Mouse (Mus musculus): ENCODE measurements around the gene Plekhh2.
"Not testable (repeated sequence)": the region's sequence is repeated elsewhere in the genome, so short reads cannot be mapped to it uniquely, and the experiment has no call there.

Gene Plekhh2

DNA sequence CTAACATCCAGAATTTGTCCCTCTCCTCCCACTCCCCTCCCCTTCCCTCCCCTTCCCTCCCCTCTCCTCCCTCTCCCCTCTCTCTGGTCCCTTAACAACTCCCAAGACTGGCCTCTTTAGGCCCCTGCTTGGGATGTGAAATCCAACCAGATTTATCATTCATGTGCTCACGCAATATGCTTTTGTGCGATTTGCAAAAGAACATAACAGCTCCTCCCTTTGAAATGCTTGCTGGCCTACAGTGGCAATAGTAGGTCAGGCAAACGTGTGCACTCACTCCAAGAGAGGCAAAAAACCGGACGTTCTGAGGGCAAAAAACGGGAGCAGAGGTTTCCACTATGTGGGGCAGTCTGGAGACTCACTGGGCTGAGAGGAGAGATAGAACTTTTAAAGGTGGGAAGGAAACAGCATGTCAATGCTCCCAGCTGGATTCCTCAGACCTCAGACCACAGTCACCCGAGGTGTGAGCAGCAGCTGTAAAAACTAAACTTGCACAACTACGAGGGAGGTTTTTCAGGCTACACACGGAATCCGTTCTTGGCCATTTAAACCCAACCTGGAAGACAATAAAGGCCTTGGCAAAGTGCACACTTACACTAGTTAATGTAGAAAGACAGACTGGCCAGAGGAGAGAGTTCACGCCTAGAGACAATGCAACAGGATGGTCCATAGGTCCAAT is 595 bp upstream of the Plekhh2 start:
- in situ Hi-C loops (cut with MboI, MseI) = no loop called here

DNA sequence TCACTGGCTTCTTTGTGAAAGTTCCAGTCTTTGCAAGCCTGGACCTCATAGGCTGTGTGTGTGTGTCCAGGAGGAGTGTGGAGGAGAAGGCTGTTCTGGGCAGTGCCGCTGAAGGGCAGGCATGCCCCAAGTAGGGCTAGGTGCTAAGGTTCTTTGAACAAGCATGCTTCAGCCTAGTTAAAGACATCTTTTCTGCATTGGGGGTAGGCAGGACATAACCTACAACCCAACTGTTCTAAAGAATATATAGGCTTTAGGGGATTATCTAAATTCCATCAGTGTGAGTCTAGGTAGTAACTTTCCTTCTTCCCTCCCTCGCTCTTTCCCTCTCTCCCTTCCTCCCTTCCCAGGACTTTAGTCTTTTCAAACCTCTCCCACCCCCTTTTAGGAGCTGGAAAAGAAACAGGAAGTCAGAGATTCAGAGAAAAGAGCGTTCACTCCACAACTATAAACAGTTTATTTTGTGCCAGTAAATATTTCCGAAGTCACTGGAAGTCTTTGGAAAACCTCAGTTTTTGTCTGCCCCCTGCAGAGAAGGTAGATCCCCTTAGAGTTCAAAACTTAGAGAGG is 906 bp downstream of the Plekhh2 start:
- in situ Hi-C loops (cut with MboI, MseI) = no loop called here

DNA sequence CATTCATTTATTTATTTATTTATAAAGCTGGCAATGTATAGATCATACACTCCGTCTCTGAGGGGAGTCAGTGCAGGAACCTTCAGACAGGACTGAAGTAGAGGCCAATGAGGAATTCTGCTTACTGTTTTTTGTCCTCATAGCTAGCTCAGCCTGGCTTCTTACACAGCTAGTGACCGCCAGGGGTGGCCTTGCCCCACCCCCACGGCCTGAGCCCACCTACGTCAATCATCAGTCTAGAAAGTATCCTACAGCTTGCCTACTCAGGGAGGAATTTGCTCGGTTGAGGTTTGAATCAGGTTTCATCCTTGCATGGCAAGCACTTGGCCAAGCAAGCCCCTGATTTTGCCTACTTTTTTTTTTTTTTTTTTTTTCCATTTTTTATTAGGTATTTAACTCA is 4.2 kb downstream of the Plekhh2 start:
- in situ Hi-C loops (cut with MboI, MseI) = no loop called here

DNA sequence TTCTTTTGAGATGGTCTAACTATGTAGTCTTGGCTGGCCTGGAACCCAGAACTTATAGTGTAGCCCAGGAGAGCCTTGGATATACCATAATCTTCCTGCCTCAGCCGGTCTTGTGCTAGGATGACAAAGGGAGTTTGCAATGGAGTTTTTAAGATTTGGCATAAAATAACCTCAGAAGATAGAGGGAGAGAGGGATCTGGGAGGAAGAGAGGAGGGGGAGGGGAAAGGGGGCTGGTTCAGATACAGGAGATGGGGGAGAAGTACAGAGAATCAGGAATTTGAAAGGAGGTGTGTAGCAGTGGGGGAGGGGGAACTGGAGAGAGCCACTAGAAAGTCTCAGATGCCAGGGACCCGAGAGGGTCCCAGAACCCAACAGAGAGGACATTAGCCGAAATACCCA is 7.7 kb downstream of the Plekhh2 start:
- in situ Hi-C loops (cut with MboI, MseI) = no loop called here

DNA sequence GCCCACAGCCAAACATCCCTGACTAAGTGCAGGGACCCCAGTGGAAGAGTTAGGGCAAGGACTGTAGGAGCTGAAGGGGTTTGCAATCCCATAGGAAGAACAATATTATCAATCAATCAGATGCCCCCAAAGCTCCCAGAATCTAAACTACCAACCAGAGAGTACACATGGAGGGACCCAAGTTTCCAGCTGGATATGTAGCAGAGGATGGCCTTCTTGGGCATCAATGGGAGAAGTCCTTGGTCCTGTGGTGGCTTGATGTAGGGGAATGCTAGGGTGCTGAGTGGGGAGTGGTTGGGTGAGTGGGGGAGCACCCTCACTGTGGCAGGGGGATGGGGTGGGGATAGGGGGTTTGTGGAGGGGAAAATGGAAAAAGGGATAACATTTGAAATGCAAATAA is 8.4 kb downstream of the Plekhh2 start:
- in situ Hi-C loops (cut with MboI, MseI) = no loop called here

DNA sequence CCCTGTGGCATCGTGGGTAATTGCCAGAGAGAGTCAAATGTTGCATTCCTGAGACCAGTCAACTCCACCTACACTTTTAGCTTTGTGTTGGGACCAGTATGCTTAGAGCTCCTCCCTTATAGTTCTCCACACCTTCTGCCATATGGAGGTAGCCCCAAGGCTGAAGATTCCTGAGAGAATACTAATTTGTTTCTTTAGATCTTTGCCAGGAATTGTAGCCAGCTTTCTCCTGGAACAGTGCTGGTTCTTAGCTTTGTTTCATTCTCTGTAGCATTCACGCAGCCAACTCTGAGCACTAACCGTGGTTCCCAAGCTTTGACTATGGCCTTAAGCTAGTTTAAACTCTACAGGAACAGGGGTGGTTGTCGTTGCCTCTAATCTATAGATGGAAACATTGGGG is 17.7 kb downstream of the Plekhh2 start:
- in situ Hi-C loops (cut with MboI, MseI) = loop anchor here (25.0 kb wide), 1 partner anchor 1108 kb away; no protein-coding TSS in a partner anchor

DNA sequence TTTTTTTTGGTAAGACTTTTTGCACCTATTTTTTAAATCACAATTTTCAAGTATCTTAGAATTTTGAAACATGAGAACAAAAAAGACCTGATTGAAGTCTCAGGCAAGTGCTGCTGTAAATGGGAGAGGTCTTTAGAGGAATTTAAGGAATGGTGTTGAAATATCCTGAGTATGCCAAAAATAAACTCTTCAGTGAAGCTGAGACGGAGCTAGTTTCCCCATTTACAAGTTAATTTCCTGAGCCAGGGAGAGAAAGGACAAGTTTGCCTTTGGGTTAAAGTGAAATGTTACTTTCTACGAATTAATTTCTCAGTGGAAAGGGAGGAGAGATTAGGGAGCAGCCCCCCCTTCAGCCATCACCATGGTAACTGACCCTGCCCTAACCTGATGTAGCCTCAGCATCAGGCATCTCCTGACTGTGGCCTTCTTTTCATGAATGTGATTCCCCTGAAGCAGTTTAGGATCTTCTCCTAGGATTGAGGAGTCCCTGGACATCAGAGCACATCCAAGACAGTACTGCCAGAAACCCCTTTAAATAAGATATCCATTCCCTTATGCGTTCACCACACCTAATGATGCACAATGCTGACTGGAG is 18.6 kb downstream of the Plekhh2 start:
- in situ Hi-C loops (cut with MboI, MseI) = loop anchor here (25.0 kb wide), 1 partner anchor 1107 kb away; no protein-coding TSS in a partner anchor

DNA sequence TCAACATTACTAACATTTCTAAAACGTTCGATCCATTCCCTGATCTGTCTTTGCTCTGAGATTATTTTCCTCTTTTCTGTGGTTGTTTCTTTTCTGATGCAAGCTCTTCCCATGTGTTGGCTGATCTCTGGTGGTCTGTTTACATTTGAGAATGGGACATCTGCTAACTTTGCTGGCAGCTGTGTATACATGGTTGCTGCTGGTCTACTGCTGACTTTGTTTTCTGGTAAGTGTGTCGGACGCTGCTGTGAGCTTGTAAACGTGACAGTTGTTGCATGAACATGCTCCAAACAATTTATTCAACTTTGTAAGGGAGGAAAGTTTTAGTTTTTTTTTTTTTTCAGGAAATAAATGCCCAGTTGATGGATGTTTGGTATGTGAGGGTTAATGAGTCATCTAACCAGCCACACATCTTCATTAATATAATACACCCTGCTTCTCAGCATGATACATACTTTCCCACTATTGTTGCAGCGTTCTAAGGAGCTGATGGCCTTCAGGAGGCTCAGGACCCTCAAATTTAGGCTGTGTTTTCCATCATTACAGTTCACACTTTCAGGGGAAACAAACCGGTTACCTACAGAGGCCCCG is 21.3 kb downstream of the Plekhh2 start:
- in situ Hi-C loops (cut with MboI, MseI) = loop anchor here (25.0 kb wide), 1 partner anchor 1104 kb away; no protein-coding TSS in a partner anchor

DNA sequence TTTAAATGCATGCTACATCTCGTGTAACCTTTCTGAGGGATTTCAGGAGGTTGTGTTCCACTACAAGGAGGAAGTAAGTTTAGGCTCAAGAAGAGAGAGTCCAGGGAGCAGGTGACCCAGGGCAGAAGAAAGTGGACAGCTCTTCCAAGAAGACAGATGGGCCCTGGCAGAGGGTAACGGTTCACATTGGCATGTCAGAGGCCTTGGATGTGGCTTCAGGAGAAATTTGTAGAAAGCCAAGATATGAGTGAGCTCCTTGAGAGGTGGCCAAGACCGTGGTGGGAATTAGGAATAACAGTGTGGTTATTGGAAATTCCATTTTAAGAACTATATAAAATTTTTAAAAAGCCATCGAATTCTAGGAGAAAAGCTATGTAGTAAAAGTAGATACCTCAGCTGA is 22.1 kb downstream of the Plekhh2 start:
- in situ Hi-C loops (cut with MboI, MseI) = loop anchor here (25.0 kb wide), 1 partner anchor 1103 kb away; no protein-coding TSS in a partner anchor

DNA sequence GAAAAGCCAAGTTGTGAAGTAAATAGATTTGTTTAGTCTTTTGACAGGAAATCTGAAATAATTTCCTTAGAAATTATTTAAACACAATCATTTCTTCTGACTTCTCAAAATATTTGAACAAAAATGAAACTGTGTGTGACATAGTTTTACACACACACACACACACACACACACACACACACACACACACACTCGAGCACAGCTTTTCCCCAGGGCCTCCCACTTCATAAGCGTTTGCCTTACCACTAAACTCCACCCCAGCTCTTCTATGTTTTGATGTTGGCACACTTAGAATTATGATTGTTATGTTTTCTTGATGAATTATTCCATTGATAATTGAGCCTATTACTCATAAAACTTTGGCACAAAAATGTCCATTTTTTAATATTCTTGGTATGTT is 22.9 kb downstream of the Plekhh2 start:
- in situ Hi-C loops (cut with MboI, MseI) = loop anchor here (25.0 kb wide), 1 partner anchor 1103 kb away; no protein-coding TSS in a partner anchor

DNA sequence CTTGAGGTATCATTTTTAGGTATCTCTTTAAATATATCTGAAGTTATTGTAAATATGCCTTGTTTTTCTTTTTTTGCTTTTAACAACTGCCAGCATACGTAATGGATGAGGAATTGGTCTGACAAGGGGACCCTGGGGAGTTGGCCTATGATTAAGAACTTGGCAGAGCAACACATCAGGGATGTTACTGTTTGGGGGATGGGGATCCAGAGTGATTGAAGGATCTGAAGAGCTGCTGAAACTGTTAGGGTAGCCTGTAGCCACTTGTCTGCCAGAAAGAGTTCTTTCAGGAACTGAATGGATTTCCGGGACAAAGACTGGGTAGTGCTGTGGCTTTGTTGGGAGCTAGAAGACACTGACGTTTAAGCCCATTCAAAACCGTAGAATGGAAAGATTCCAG is 23.5 kb downstream of the Plekhh2 start:
- in situ Hi-C loops (cut with MboI, MseI) = loop anchor here (25.0 kb wide), 1 partner anchor 1102 kb away; no protein-coding TSS in a partner anchor

DNA sequence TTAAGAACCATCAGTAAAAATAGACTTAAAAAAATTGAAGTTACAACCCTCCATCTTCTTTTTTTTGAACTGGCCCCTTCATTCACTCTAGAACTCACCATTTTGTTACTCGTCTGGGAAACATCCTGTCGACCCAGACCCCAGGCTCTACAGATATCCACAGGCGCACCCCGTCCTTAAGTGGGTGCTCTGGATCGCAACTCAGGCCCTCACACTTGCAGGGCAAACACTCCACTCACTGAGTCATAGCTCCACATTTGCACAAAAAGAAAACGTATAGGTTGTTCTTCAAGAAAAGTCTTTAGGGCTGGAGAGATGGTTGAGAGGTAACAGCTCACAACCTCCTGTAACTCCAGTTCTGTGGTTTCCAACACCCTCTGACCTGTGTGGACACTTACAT is 25.6 kb downstream of the Plekhh2 start:
- in situ Hi-C loops (cut with MboI, MseI) = loop anchor here (25.0 kb wide), 1 partner anchor 1100 kb away; no protein-coding TSS in a partner anchor

DNA sequence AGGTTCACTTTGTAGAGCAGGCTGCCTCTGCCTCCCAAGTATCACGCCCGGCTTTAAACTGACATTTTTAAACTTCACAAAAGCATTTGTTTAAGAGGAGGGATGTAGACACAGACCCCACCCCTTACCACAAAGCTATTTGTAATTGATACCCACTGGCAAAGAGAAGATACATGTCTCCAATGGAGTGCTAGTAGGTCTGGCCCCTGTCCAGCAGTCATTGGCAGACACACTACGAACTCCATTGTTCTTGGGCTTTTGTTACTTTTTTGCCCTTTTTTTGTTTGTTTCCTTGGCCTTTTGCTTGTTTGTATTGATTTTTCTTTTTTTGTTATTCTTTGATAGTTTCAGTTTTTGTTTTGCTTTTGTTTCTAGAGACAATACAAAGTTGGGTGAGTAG is 26.3 kb downstream of the Plekhh2 start:
- in situ Hi-C loops (cut with MboI, MseI) = loop anchor here (25.0 kb wide), 1 partner anchor 1099 kb away; no protein-coding TSS in a partner anchor

DNA sequence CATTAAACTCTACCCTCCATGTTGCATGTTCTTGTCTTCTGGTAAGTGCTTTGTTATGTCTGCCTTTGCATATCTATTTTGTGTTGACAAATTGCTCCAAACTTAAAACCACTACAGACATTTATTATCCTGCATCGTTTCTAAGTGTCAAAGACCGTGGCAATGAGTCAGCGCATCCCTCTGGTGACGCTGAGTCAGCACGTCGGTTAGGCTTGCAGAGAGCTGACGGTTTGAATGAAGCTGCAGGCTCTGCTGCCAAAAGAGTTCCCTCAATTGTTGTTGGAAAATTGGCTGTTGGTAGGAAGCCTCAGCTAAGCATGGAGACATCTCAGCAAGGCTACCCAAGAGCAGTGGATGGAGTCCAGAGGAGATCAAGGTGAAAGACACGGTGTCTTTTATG is 28.9 kb downstream of the Plekhh2 start:
- in situ Hi-C loops (cut with MboI, MseI) = loop anchor here (10.0 to 25.0 kb wide), 2 partner anchors 814 to 1097 kb away; no protein-coding TSS in a partner anchor

DNA sequence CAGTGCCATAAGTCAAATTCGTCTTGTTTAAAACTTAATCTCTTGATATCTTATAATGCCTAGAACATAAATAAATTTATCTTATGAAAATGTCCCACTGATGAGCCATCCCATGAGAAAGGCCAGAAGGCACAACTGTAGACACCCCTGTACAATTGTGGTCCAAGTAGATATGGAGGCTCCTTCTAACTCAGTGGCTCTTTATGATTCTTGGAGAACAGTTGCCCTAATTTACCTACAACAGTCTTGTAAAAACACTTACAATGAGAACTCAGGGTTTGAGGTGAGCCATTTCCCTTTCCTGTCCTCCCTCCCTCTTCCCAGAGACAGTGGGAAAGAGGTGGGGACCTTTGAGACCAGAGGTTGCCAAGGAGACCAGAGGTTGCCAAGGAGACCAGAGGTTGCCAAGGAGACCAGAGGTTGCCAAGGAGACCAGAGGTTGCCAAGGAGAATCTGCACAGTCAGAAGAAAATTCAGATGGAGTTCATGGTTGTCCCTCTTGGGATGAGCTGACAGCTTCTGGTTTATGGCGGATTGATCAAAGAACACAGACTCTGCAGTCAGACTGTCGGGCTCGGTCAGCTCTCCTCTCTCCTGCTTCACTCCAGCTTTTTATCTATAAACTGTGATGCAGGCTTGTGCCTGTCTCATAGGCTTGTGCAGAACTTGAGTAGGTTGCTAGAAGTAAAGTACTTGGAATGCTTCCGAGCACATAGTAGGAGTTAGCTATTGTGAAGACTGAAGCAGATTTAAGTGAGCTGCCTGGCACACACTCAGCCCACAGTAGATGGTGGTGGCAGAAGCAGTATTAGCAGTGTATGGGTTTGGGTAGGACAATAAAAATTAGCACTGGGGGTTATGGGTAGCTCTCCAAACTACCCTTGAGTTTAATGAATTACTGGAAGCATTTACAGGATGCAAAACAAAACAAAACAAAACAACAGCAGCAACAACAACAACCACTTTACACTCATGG is 39.5 kb downstream of the Plekhh2 start:
- in situ Hi-C loops (cut with MboI, MseI) = no loop called here

DNA sequence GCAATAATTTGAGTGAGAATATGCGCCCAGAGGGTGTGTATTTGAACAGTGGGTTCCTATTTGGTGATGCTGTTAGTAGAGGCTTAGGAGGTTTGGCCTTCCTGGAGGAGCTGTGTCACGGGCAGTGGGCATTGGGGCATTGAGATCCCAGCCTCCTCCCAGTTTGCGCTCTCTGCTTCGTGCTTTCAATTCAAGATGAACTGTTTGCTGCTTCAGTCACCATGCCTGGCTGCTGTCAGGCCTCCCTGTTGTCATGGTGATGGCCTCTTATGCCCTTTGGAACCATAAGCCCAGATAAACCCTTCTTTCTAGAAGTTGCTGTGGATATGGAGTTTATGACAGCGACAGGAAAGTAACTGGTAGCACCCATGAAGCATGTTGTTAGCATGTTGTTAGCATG is 40.5 kb downstream of the Plekhh2 start:
- in situ Hi-C loops (cut with MboI, MseI) = no loop called here

DNA sequence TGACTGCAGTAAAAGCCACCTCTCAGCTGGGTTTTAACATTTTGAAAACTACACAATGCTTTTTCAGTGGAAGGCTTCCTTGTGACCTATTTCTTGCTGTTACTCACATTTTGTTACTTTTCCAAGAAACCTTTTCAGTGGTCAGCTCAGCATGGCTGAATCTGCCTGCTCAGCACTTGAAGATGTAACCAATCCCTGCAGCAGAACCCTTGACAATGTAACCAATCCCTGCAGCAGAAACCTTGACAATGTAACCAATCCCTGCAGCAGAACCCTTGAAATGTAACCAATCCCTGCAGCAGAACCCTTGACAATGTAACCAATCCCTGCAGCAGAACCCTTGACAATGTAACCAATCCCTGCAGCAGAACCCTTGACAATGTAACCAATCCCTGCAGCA is 52.6 kb downstream of the Plekhh2 start:
- in situ Hi-C loops (cut with MboI, MseI) = not testable (repeated sequence)

DNA sequence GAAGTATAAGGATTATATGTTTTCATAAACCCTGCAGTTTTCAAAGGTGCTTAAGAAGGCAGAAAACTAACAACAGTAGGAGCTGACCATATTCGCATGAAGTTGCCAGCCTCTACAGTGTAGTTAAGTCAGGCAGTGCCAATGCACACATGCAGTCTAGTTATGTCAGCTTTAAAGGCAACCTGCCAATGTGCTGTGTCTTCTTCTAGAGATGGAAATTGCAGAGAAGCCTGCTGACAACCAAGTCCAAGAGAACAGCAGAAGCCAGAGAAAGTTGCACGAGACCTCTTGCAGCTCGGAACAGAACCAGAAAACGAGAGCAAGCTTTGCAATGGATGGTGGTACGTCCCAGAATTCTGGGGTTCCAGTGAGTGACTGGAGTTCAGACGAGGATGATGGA is 54.1 kb downstream of the Plekhh2 start:
- in situ Hi-C loops (cut with MboI, MseI) = no loop called here

DNA sequence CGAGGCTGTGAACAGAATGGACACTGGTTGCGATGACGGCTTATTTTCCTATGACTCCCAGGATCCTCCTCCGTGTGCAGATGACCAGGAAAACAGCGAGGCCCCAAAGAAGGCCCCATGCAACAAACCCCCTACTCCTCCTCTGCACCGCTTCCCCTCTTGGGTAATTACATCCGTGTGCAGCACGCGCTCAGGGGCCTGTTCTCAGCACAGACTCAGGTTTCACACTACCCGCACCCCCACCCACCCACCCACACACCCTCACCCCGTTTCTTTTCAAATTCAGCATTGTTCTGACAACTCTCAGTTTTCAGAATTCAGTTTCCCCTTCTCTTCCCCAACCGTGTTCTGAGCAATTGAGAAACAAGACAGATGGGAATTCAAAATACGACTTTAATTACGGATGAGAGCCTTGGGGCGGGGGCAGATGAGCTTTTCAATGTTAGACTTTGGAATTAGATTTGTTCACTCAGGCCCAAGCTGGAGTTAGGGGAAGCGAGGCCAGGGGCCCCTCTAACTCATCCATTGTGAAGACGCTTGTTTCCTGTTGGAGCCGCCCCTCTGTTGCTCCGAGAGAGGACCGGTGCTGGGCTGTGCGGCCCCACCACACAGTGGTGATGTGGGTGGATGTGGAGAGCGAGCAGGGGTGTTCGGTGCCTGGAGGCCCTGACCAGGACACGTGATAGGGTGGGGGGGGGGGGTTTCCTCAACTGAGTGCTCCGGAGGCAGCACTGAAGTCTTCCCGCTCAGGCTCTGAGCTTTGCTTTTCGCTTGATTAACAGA is 55.3 kb downstream of the Plekhh2 start:
- in situ Hi-C loops (cut with MboI, MseI) = no loop called here

DNA sequence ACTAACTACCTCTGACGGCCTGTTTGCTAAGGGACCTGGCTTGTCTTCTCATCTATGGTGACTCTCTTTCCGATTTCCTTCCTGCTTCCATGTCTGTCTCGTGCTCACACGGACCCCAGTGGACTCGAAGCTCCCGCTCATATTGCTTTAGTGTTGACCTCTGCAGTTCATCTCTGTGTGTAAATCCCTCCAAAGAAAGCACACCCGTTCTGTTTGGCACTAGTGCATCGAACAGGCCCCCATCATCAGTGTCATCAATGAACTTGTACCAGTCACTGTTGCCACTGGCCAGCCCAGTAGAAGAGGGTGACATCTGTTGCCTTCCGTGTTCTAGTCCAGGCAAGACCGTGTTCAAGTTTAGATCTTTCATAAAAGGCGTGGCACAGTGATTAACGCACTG is 57.1 kb downstream of the Plekhh2 start:
- in situ Hi-C loops (cut with MboI, MseI) = no loop called here

Data from T-helper 1 cell (primary cell).